Mouse (Mus musculus) midbrain, embryonic 16.5 days (tissue): ENCODE data around the gene Mlxipl. TPM values are rescaled to one million over a fixed set of nuclear protein-coding genes. Genes with fewer than 3 reads are reported as not detected.
A peak's percentile ranks its signal among the peaks of the same experiment; 100 is the strongest.

Experiments used
- ATAC-seq: fragments of 200-750 bp; cut with Nextera tagmentation; 2 replicates; pipeline ENCODE4 v1.8.0; 2017; ENCODE audit warnings: moderate TSS enrichment
- H3K27ac ChIP-seq: fragments of 300-500 bp; sonication (generic); 2 replicates; pipeline ENCODE4 v1.5.1; 2014; ENCODE audit warnings: mild to moderate bottlenecking, low read length, mixed read lengths
- H3K27me3 ChIP-seq: fragments of 300-500 bp; sonication (generic); 2 replicates; pipeline ENCODE4 v1.6.1; 2014; ENCODE audit warnings: low read depth, low read length, mixed read lengths; ENCODE audit not compliant: control insufficient read depth, insufficient read depth
- H3K36me3 ChIP-seq: fragments of 300-500 bp; sonication (generic); 2 replicates; pipeline ENCODE4 v1.6.1; 2014; ENCODE audit warnings: mild to moderate bottlenecking, low read length, moderate library complexity, mixed read lengths; ENCODE audit not compliant: control insufficient read depth, insufficient read depth
- H3K4me1 ChIP-seq: fragments of 300-500 bp; sonication (generic); 2 replicates; pipeline ENCODE4 v1.6.1; 2014; ENCODE audit warnings: mild to moderate bottlenecking, low read length, mixed read lengths; ENCODE audit not compliant: control insufficient read depth, insufficient read depth
- H3K4me2 ChIP-seq: fragments of 300-500 bp; sonication (generic); 2 replicates; pipeline ENCODE4 v1.6.1; 2014; ENCODE audit warnings: mild to moderate bottlenecking, low read length, mixed read lengths
- H3K4me3 ChIP-seq: fragments of 300-500 bp; sonication (generic); 2 replicates; pipeline ENCODE4 v1.5.1; 2014; ENCODE audit warnings: low read depth, mild to moderate bottlenecking, low read length, moderate library complexity, mixed read lengths
- H3K9ac ChIP-seq: fragments of 300-500 bp; sonication (generic); 2 replicates; pipeline ENCODE4 v1.6.1; 2014; ENCODE audit warnings: low read depth, low read length, mixed read lengths
- H3K9me3 ChIP-seq: fragments of 300-500 bp; sonication (generic); replicated peaks from 2 replicates; pipeline ENCODE4 v1.6.1; 2014; ENCODE audit warnings: mild to moderate bottlenecking, low read length, mixed read lengths; ENCODE audit not compliant: control insufficient read depth, poor library complexity, severe bottlenecking
- WGBS: fragments of 180-500 bp; shearing (Covaris S2); extraction: QIAGEN DNeasy Blood & Tissue Kit; methylation state at CpG from one replicate; pipeline ENCODE4 v1.1.7; 2014; 5-methylcytosine and 5-hydroxymethylcytosine counted together
- polyA plus RNA-seq: library from polyadenylated mRNA; unstranded; fragments of >200 nt; fragmentation: Nextera tagmentation; extraction: Ambion mirVana; gene quantifications from 2 replicates; pipeline ENCODE4 v1.2.1, GENCODE M21; 2015

Gene Mlxipl
- polyA plus RNA-seq, 1 experiment from 2014 or later: 1.0 TPM

- Histone ChIP-seq H3K27ac (peak overlapping the region; percentile 71), H3K4me2 (peak overlapping the region; percentile 89), H3K9me3 (no peaks in the 10 kb centered on the region), H3K27me3 (no peaks in the 10 kb centered on the region), H3K36me3 (no peaks in the 10 kb centered on the region), H3K4me1 (peaks cover 12% of the 10 kb centered on the region), H3K4me3 (peak overlapping the region; percentile 81), H3K9ac (peak overlapping the region; percentile 80)
- ATAC-seq: no peak
- WGBS: 1% methylated on average over 13 of the region's 13 CpGs
Measured at GRCm38 (mm10) chr5:135148715-135149052, 59.0 kb downstream of the Mlxipl start.

- ATAC-seq: peak; percentile 97
- H3K9ac ChIP-seq: peak within 1 kb of the TSS; percentile 80
- H3K27ac ChIP-seq: peak within 1 kb of the TSS; percentile 77
- no peaks in the 10 kb centered on the region for H3K9me3 ChIP-seq
- H3K36me3 ChIP-seq: 0 out of 2 replicates have a peak, but pooled peaks cover 2% of the 10 kb centered on the region
- whole genome bisulfite sequencing: under 1% methylated on average over 63 of the region's 63 CpGs
- H3K4me1 ChIP-seq: peaks cover 12% of the 10 kb centered on the region
- H3K27me3 ChIP-seq: no peaks in the 10 kb centered on the region
- H3K4me3 ChIP-seq: peak within 1 kb of the TSS; percentile 81
- peak within 1 kb of the TSS; percentile 89 for H3K4me2 ChIP-seq
Measured at GRCm38 (mm10) chr5:135149053-135149819, 59.5 kb downstream of the Mlxipl start, which contains the start of gene Tbl2. Gene Tbl2 (plus strand): TSS chr5:135149657.

- under 1% methylated on average over 23 of the region's 23 CpGs for WGBS
- Histone ChIP-seq H3K27ac (peak overlapping the region; percentile 77), H3K36me3 (peaks cover 5% of the 10 kb centered on the region; the same call in 1 of the 2 replicates), H3K9ac (peak overlapping the region; percentile 80), H3K9me3 (no peaks in the 10 kb centered on the region), H3K4me2 (peak overlapping the region; percentile 89), H3K4me3 (peak overlapping the region; percentile 81), H3K27me3 (no peaks in the 10 kb centered on the region), H3K4me1 (peaks cover 12% of the 10 kb centered on the region)
- no peak for ATAC-seq
Measured at GRCm38 (mm10) chr5:135149820-135150178, 60.1 kb downstream of the Mlxipl start.

- H3K36me3 ChIP-seq: peaks cover 41% of the 10 kb centered on the region
- H3K9ac ChIP-seq: no peak overlapping the region
- no peaks in the 10 kb centered on the region for H3K27me3 ChIP-seq
- 96% methylated on average over 4 of the region's 4 CpGs for WGBS
- H3K4me3 ChIP-seq: no peak overlapping the region
- no peak for ATAC-seq
- no peak overlapping the region for H3K27ac ChIP-seq
- no peaks in the 10 kb centered on the region for H3K9me3 ChIP-seq
- H3K4me1 ChIP-seq: no peaks in the 10 kb centered on the region
- no peak overlapping the region for H3K4me2 ChIP-seq
Measured at GRCm38 (mm10) chr5:135156496-135156895, 66.8 kb downstream of the Mlxipl start.

- Histone ChIP-seq H3K27me3 (no peaks in the 10 kb centered on the region), H3K4me1 (no peaks in the 10 kb centered on the region), H3K36me3 (peaks cover 29% of the 10 kb centered on the region), H3K9ac (no peak overlapping the region), H3K4me3 (no peak overlapping the region), H3K4me2 (no peak overlapping the region), H3K9me3 (no peaks in the 10 kb centered on the region), H3K27ac (no peak overlapping the region)
- 88% methylated on average over 4 of the region's 4 CpGs for WGBS
- ATAC-seq: no peak
Measured at GRCm38 (mm10) chr5:135161221-135161620, 71.5 kb downstream of the Mlxipl start.

GRCm38 (mm10) chr5:135161650-135162049, 72.0 kb downstream of the Mlxipl start:
- Histone ChIP-seq H3K36me3 (peaks cover 25% of the 10 kb centered on the region), H3K4me2 (no peak overlapping the region), H3K27ac (no peak overlapping the region), H3K4me1 (no peaks in the 10 kb centered on the region), H3K4me3 (no peak overlapping the region), H3K9me3 (no peaks in the 10 kb centered on the region), H3K27me3 (no peaks in the 10 kb centered on the region), H3K9ac (no peak overlapping the region)
- 90% methylated on average over 7 of the region's 7 CpGs for WGBS
- no peak for ATAC-seq

GRCm38 (mm10) chr5:135162361-135162760, 72.7 kb downstream of the Mlxipl start:
- Histone ChIP-seq H3K27ac (no peak overlapping the region), H3K27me3 (no peaks in the 10 kb centered on the region)
- 92% methylated on average over 8 of the region's 8 CpGs for WGBS

GRCm38 (mm10) chr5:135162821-135163220, 73.1 kb downstream of the Mlxipl start:
- Histone ChIP-seq H3K9ac (no peak overlapping the region), H3K4me1 (peaks cover 1% of the 10 kb centered on the region; the same call in 1 of the 2 replicates), H3K9me3 (no peaks in the 10 kb centered on the region), H3K36me3 (peaks cover 24% of the 10 kb centered on the region), H3K4me3 (no peak overlapping the region), H3K4me2 (no peak overlapping the region), H3K27ac (no peak overlapping the region), H3K27me3 (no peaks in the 10 kb centered on the region)
- no peak for ATAC-seq
- WGBS: 93% methylated on average over 6 of the region's 6 CpGs

More at GRCm38 (mm10) chr5:135162361-135162760, 72.7 kb downstream of the Mlxipl start:
- Histone ChIP-seq H3K9me3 (no peaks in the 10 kb centered on the region), H3K9ac (no peak overlapping the region), H3K4me2 (no peak overlapping the region), H3K4me3 (no peak overlapping the region), H3K36me3 (peaks cover 24% of the 10 kb centered on the region), H3K4me1 (no peaks in the 10 kb centered on the region)
- no peak for ATAC-seq

GRCm38 (mm10) chr5:135166909-135167308, 77.2 kb downstream of the Mlxipl start:
- no peak for ATAC-seq
- Histone ChIP-seq H3K4me3 (no peak overlapping the region), H3K4me1 (peaks cover 13% of the 10 kb centered on the region), H3K9me3 (no peaks in the 10 kb centered on the region), H3K36me3 (peaks cover 2% of the 10 kb centered on the region; the same call in 1 of the 2 replicates), H3K27me3 (no peaks in the 10 kb centered on the region), H3K9ac (no peak overlapping the region), H3K4me2 (no peak overlapping the region), H3K27ac (no peak overlapping the region)
- WGBS: 84% methylated on average over 4 of the region's 4 CpGs
